Mouse (Mus musculus) cerebellum, adult 18-20 months (tissue): Measurements from ENCODE around the gene Atp11c.

Source experiments
- DNase-seq, 2 experiments: peaks; one replicate each; pipeline ENCODE4 v3.0.0; 2021

Gene Atp11c

DNA sequence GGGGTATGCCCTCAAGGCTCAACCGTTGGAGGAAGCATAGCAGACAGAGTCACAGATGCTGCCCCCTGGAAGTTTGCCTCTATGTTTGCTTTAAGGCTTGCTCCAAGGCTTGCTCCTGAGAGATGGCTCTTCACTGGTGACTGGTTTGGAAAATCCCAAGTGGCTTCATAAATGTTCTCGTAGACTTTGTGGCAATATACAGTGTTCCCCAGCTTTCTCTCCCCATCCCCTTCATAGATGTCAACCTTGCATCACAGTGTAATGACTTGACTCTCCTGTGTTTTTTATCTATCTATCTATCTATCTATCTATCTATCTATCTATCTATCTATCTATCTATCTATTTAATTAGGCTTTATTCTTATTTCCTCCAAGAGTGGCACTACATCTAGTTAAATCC, at the start of gene Atp11c:
Atp11c (minus strand) TSS at position 101 of the 400 bp plus-strand sequence.
- DNase-seq = no peak

DNA sequence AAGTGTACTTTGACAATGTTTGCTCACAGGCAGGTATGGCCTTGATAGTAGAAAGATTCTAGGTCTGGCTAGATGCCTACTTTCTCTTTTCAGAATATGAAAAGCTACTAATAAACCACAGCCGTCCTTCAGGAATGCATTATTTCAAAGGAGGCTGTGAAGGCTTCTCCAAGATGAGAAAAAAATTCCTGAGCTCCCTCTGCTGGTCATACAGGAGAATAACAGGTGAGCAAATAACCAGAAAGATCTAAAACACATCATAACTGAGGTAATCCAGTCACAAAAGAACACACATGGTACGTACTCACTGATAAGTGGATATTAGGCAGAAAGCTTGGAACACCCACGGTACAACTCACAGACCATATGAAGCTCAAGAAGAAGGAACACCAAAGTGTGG, 16.7 kb upstream of the Atp11c start:
- peak; percentile 1 to 21 for DNase-seq

DNA sequence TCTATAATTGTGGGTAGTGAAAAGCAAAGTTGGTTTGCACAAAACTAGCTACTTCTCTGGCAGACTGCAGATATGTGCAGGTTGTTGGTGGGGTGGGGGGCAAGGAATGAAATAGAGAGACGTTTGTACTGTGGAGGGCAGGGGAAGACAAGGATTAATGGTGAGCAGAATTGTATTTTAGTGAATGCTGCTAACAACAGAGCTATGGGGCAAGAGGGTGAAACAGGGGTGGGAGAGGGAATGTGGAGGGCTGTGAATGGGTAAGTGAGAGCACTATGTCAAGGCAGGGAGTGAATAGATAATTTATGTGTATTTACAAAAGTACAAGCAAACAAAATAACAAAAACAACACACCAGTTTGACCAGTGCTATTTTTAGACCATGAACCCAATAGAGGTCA, 22.0 kb downstream of the Atp11c start:
- no peak for DNase-seq

DNA sequence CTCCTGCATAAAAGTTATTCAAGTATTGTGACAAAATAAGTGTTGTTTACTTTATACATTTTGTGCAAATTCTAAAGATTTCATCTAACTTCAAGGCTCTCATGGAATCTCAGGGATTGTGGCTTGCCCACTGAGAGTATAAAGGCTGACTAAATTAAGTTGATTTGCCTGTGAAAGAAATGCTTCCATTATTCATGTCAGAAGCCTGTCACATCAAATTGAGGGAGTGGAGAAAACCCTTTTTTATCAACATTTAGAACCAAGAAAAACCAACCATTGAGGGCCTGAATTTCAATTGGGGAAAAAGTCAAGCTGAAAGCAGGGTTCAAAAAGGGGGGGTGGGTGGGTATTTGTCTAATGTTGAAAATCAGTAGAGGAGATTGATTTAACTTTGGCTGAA, 23.5 kb downstream of the Atp11c start:
- no peak for DNase-seq

DNA sequence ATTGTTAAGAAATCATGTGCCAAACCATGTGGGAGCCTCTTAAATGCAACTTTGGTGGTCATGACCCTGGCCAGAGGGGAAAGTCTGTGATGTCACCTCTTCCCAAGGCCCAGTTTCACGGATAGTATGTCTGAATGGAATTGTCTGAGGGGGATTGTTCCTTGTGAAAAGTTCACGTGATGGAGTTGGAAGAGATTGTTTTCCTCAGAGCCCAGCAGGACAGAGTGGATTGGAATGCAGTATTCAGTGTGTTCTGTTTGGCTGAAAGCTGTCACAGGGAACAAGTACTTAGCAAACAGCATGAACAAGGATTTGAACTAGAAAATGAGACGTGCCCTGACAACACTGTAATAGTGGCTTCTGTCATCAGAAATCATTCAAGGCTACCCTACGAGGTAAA, 37.3 kb downstream of the Atp11c start:
- DNase-seq = no peak

DNA sequence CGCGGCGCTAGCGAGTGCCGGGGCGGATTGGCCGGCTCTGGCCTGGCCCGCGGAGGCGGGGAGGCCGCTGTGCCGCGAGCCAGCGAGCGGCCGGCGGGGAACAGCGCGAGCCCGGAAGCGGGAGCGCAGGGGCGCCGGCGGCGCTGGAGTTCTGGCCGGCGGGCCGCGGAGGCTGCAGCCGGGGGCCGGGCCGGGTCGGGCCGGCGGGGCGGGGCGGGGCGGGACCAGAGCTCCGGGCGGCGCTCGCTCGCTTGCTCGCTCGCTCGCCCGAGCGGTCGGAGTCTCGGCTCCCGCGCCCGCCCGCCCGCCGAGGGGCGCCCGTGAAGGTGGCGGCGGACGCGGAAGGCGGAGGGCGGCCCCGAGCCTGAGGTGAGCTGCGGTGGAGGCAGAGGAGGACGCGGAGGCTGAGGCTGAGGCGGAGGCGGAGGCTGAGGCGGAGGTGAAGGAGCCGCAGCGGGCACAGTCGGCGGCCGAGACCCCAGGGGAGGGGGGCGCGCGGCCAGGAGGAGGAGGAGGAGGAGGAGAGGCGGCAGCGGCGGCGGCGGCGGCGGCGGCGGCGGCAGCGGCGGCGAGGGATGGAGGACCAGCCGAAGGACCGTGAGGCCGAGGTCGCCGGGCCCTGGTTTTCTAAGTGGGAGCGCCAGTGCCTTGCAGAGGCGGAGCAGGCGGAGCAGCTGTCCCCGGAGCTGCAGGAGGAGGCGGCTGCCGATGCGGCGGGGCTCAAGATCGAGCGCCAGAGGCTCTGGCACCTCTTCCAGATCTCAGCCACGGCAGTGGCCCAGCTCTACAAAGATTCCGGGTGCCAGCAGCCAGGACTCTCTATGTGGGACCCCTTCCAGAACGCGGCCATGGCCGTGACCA, 44.8 kb downstream of the Atp11c start:
- peak; percentile 37 to 62 for DNase-seq

DNA sequence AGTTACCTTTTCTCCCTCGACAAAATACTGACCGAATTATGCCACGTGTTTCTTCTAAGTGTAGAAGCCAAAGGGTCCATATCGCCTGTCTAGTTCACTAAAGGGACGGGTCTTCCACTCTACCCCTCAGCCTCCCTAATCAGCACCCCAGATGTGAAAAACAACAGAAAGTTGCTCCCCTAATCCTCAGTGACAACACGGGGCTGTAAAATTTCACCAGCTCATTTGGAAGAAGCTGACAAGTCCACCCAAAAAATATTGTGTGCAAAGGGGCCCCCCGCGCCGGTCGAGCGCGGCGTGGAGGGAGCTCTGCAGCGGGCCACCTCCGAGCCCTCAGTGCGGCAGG, 45.4 kb downstream of the Atp11c start:
- DNase-seq = no peak

DNA sequence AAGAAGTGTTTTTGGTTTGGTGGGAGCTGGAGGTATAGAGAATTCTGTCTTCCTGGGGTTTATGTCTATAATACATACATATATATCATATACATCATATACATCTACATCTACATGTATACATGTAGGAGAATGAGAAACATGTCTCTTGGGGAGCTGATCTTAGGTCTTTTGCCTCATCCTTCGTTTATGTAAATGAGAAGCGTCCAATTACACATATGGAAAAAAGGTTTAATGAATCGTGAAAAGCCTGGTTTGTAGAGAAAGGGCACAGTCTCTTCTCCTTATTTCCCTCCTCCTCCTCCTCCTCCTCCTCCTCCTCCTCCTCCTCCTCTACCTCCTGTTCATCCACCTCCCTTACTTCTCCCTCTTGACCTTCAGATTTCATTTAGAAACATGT, 46.6 kb downstream of the Atp11c start:
- no peak for DNase-seq

DNA sequence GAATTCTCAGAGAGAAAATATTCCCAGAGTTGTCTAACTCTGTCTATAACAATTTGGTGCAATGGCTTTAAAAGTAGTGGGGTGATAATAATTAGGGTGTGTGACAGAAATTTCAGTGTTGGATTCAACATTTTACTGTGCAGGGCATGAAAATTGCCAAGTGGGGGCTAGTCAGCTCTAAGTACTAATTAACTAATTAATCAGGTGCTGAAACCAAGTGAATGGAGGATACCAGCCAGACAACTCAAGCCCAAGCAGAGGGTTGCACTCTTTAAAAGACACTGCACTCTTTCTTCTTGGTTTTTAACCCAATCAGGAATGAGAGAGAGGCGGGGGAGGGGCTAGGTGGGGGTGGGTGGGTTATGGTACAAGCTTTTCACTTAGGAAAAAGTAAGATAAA, 47.1 kb downstream of the Atp11c start:
- DNase-seq = no peak

DNA sequence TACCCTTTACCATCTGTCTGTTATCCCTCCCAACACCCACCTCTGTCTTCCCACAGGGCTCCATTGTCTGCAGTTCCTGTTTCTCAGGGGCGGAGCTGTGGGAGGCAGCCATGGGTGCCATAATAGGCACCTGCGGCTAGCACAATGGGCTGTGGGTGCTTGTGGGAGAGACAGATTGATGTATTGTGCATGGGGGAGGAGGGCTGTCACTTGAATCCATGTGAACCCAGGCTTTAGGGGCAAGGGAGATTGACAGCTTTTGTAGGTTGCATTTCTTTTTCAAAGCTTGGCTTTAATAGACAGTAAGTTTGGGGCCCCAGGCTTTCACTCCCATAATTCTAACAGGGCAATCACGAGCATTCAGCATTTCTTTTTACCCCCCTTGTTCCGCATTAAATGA, 48.4 kb downstream of the Atp11c start:
- DNase-seq = no peak

DNA sequence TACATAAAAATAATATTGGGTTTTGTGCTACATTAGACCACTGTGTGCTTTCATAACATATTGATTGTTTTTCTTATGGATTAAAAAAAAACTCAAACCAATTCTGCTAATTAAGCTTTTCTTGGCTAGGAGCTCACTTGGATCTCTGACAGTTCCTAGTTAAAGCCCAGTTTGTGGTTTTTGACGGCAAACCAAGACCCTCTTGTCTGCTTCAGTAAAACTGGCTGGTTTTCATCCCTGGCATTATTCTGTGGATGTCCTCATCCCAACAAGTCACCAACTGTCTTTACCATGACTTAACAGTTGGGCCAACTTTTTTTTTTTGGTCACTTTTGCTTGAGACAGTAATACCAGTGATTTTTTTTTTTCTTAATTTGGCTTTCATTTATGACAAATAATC, 49.6 kb downstream of the Atp11c start:
- DNase-seq = no peak

DNA sequence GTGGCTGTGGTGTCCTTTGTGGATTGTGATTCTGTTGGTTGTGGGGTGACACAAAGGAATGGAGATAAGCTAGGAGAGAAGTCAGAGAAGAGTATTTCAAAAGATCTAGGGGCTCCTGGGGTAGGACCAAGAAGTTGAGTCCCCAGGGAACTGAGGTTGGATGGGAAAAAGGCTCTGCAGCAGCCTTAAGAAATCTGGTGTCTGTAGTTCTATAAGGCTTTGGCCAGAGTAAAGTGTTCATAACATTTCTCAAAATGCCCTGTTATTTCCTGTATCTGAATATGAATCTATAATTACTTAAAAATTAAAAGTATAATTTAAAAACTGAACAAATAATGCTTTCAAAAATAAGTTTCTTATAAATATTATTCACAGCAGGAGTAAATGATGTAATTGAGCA, 53.3 kb downstream of the Atp11c start, which contains the start of gene Gm7073:
Gm7073 (minus strand) TSS at position 101 of the 400 bp plus-strand sequence.
- DNase-seq = no peak

DNA sequence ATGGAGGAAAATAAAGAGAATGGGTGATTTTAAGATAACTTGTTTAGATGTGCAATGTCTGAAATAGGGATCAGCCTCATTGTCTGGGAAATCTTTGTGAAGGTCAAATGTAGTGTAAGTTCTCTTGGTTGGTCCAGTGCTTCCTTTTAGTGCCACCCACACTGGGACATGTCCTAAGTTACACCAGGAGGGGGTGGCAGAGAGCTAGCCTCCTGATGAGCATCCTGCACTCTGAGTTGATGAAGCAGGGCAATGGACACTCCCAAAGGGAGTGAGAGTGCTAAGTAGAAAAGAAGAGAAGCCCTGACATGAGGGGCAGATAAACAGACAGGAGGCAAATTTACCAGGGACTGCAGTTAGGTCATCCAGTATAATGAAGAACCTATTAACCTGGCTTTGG, 88.5 kb downstream of the Atp11c start:
- DNase-seq = peak; percentile 6 to 14

DNA sequence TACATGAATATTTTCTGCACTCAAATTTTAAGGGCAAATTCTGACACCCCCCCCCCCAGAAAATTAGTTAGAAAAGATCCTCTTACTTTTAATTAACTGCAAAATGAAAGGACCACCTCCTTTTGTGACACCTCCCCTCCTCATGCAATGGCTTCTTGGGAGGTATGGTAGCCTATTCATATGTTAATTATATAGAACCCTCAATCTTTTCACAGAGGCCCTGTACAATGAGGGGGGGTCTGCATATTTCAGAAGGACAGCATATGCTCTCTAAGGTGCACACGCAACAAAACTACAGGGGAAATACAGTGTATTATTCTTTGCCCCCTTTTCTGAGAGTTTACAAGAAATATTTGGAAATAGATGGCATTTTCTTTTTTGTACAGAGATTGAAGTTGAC, 94.7 kb downstream of the Atp11c start:
- DNase-seq = no peak

DNA sequence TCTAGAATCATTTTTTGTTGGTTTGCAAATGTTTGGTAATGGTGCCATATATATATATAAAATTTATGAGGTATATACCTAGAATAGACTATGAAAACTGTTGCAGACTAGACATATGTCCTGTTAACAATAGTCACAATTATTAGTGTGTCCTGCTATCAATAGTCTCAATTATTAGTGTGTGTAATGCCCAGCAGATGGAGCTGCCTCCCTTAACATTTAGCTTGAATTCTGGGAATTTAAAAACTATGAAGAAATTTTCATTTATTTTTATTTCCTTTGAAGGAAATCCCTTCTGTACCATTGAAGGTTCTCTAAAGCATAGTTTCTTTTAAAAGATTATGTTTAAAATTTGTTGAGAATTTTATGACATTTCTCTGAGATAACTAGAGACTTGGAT, 97.2 kb downstream of the Atp11c start:
- no peak for DNase-seq

DNA sequence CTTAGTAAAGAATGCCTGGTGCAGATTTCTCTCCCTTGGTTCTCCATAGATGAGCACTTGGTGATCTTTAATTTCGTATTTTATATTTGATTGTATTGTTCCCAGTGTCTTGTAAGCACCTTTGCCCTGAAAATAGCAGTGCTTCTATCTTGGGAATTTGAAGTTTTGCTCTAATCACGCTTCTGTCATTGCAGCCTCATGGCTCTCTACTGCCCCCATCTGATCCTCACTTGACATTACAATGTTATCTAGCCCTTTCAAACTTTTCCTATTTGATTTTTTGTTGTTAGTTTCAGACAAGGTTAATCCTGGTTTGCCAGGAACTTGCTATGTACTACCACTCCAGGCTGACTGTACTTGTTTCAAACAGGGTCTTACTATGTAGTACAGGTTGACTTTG, 128.7 kb downstream of the Atp11c start:
- DNase-seq = peak; percentile 2 to 5

DNA sequence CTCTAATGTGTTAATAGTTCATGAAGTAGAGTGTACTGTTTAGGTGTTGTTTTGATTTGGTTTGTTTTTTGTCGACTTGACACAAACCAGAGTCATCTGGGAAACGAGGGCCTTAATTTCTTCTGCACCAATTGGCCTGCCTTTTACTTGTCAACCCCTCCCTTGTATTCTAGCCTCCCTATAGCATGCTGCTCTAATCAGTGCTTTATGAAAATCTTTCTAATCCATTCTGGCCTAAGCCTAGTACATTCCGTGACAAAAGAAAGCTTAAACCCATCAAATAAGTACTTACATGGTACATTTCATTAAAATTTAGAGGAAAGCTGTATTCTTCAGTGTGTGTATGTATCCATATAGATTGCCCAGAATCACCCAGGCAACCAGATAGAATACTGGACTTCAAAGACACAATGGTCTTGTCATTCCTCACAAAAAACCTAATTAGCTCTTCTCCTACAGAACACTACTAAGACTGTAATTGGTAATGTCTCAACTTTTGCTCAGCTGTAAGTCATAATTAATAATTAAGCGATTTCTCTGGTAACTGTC, 177.9 kb downstream of the Atp11c start:
- no peak for DNase-seq

DNA sequence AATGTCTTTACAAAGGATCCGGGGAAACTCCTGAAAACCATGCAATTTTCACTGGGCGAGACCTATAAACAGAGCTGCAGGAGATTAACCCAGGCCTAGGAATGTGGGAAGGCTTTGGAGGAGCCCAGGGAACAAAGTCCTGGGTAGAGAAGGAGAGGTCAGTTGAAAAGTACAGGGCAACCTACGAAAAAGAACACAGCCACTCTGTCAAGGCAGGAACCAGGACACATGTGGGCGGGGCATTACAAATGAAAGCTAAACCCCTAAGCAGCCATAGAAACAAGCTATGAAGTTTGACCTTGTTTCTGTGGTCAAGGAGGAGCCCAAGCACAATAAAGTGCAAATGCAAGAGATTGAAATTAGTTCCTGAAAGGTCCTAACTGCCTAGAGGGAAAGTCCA, 186.8 kb downstream of the Atp11c start:
- no peak for DNase-seq

DNA sequence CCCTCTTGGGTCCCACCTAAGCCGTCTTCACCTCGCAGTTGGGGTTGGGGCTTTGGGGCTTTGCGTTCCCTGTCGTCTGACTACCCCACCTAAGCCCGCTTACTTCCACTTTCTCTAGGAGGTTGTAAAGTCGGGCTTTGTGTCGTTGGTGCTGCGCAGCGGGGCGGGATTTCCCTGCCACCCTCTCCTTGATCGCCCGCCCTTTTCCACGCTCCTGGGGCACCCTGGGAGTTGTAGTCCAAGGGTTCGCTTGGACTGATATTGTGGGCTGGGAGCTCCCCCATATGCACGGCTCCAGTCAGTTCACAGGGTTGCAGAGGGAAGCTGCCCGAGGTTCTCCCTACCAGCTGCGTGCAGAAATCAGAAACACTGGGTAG, 187.8 kb downstream of the Atp11c start:
- DNase-seq = peak; percentile 85 to 91

DNA sequence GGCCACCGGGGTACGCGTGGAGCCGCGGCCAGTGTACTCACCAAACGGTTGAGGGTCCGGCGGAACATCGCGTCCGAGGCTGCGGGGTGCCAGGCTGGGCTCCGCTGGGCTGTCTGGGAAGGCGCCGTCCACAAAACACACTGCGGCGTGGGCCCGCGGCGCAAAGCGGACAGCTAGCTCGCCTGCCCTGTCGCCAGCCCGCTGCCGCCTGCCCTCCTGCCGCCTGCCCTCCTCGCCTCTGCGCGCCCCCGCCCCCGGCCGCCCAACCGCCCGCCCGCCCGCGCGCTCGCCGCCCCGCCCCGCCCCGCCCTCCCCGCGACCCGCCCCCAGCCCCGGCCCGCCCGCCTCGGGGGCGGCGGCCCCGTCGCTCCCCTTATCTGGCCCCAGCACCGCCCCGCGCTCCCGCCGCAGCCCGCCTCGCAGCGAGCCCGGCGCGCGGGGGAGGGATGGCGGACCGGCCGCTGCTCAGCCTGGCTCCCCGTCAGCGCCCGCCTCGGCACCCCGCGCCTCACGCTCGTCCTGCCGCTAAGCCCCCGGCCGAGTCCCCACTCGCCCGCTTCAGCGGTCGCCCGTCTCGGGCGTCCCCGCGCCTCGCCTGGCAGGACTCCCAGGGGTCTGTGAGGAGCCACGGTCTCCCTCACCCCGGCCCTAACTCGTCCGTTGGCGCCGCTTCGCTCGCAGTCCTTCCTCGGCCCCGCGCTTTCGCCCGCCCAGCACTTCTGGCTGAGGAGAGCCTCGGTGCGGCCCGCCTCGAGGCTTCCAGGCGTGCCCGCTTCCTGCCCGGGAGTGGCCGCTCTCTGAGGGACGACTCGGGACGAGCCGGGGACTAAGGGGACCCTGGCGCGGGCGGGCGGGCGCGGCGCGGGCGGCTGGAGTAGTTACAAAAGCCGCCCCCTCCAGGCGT, 188.5 kb downstream of the Atp11c start:
- DNase-seq = peak; percentile 65 to 76

DNA sequence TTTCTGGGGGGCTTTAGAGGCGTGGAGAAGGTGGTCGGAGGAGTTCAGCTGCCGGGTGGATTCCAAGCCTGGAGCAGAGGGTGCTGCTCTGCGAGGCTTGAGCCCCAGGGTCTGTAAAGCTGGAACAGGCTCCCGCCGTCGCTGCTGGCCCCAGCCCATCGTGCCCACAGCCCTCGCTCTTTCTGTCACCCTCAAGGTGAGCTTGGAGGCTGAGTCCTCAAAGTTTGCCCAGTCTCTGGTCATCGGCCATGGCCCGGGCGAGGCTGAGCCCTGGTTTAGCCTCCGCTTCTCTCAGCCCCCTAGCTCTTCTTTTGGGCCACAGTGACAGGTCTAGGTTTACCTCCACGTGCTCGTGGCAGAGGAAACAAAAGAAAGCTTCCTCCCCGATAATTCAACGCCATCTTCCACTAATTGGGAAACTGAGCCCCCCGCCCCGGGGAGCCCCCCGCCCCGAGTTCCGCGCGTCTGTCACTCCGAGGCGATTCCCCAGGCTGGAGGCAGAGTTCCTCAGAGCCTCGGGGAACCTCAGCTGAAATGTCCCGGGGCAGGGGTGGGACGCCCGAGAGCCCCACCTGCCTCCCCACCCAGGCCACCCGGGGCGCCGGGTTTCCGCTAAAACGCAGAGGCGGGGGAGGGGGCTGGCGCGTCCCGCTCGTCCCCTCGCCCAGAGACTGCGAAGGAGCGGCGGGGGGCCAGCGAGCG, 189.3 kb downstream of the Atp11c start:
- DNase-seq = peak; percentile 19 to 31

DNA sequence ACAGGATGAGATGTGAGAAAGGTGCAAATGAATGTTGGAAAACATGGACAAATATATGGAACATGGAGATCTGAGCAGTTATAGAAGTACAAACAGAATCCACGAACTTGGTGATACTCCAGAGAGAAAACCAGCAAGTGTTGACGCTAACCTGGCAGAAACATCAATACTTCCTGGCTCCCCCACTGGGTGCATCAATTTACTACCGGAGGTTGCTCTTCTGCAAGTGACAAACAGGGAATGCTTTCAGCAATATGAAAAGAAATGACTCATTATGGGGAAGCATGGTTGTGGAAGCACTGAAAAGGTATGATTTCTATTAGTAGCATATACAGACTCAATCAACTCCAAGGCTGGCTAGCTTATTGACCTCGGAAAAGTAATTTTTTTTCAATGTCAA, 198.2 kb downstream of the Atp11c start:
- peak; percentile 50 to 63 for DNase-seq

DNA sequence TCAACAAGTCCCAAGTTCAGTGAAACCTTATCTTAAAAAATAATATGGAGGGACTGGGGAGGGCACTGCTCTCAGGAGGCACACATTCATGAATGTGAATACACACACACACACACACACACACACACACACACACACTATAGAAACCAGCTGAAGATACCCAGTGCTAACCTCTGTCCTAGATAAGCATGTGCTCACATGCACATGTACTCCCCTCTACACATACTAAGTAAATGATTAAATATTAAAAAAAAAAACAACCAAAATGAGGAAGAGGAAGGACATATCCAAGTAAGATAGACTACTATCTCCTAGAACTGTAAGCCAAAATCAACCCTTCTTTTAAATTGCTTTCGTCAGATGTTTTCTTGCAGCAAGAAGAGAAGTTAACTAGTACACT, 205.6 kb downstream of the Atp11c start:
- no peak for DNase-seq
